Mouse (Mus musculus): ENCODE data around the gene Pola1. TPM values are rescaled to one million over a fixed set of nuclear protein-coding genes. Genes with fewer than 3 reads are reported as not detected.

The Pola1 gene
- 1 to 10 TPM; 7.8 to 9.0 TPM for total RNA-seq (2021)
- long read RNA-seq, experiment 1, partial matches to known transcripts: 1 of 2 reads
- long read RNA-seq, experiment 1, other reads (novel, unspliced or antisense): 1 of 2 reads
- long read RNA-seq, experiment 2, partial matches to known transcripts: 0 of 1 reads
- long read RNA-seq, experiment 2, other reads (novel, unspliced or antisense): 1 of 1 reads

DNA sequence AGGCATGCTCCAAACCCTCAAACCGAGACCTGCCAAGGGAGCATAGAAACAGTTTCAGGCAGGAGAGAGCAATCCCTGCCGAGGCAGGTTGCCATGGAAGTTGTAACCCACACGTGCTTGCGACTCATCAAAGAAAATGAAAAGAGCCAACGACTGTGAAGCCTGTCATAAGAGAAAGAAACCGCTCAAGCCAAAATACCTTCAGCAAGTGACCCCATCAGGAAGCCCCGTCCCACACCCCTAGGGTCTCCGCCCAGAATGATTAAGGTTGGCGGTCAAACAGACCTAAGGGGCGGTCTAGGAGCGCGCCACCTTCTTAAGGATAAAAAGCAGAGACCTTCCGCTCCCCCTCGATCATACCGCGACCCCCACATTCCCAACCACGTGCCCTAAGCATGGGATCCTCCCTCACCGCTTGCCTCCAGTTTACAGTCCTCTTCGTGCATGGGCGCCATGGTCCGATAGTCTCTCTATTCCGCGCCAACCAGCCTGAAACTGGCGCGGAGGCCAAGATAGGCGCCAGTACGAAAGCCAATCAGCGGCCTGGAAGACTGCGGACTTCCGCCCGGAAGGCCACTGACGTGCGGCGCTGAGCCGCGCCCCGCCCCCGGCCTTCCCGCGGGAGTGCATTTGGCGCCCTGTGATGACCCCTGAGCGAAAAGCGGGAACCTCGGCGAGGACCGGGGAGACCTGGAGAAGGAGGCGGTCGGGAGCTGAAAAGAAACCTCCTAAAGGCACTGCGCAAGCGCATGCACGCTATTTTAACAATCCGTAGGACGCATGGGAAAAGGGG is at the start of gene Pola1:
Gene Pola1, minus strand, starts transcription at position 499 of the 793 bp plus-strand sequence.
- peak; percentile 70 to 79 for DNase-seq (ENCODE audit: extremely low spot score in 1 of 2, low spot score in 2 of 2)
- H3K27ac ChIP-seq: peak within 1 kb of the TSS; percentile 69
- TF ChIP-seq CTCF (IDR thresholded peaks at IDR 0.05): no peak
- H3K4me3 ChIP-seq: peak within 1 kb of the TSS; percentile 57
- intact Hi-C loops (cut with DNase I): loop anchor here (5.0 kb wide), 2 partner anchors 45 to 260 kb away; no protein-coding TSS in a partner anchor

DNA sequence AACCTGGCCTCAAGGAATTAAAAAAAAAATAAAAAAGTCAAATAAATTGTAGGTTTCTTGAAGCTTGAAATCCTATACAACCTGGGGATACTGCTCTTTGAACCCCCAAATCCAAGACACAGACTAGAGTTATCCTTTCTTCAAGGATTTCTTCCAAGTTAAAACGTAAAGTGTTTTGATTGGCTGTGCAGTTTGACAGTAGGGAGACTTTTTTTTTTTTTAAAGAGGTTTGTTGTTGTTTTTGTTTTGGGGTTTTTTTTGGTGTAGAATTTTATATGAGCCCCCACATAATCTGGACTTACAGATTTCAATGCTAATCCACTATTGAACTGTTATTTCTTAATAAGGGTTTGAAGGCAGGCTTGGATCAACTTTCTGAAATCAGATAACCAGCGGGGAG is 44.3 kb upstream of the Pola1 start:
- no peak for DNase-seq (ENCODE audit: extremely low spot score in 1 of 2, low spot score in 2 of 2)
- no peak overlapping the region for H3K27ac ChIP-seq
- TF ChIP-seq CTCF (IDR thresholded peaks at IDR 0.05): no peak

DNA sequence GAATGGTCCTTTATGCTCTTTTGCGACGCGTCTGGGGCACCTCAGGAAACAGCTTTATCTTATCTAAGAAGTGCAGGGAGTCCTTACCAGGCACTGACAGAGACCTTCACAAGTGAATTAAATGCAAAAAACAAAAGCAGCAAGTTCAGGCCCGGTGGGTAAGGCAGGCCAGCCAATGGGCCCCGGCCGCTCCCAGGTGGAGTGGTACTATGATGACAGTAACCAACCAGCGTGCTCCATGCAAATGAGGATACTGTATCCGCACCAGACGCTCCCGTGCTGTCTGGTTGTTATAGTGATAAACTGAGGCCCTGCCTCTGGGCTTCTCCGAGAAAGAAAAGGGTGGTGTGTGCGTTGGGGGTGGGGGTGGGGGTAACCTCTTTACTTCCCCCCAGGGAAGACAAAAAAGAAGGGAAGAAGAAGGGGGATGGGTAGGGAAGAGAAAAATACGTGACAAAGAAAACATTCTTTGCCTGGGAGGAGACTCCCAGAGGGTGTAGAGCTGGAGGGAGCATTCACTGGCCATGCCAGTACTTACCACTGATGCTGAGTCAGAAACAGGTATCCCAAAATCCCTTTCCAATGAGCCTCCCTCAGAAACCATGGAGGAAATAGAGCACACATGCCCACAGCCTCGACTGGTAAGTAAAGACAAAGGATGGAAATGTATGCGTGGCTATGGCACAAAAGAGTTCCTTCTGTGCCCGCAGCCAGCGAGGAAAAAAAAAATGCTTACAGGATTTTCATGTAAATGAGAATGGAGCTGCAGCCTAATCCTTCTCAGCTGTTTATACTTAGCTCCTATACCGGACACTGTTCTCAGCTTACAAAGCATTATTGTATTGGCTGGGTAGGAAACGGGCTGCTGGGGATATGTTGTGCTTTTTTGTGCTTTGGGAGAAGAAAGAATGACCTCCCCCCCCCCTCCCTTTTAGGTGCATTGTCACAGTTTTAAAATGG is 43.2 kb upstream of the Pola1 start:
- peak overlapping the region; percentile 85 for H3K27ac ChIP-seq
- DNase-seq (ENCODE audit: extremely low spot score in 1 of 2, low spot score in 2 of 2): peak; percentile 33 to 52
- peak overlapping the region; percentile 45 for H3K4me3 ChIP-seq
- intact Hi-C loops (cut with DNase I): loop anchor here (5.0 to 10.0 kb wide), 2 partner anchors 43 to 390 kb away; partner anchors contain the start of genes Arx and Pola1
- no peak for TF ChIP-seq CTCF (IDR thresholded peaks at IDR 0.05)

More for the DNA sequence above, 44.3 kb upstream of the Pola1 start:
- intact Hi-C loops (cut with DNase I): loop anchor here (5.0 to 10.0 kb wide), 2 partner anchors 44 to 391 kb away; partner anchors contain the start of genes Arx and Pola1
- H3K4me3 ChIP-seq: peak overlapping the region; percentile 45

DNA sequence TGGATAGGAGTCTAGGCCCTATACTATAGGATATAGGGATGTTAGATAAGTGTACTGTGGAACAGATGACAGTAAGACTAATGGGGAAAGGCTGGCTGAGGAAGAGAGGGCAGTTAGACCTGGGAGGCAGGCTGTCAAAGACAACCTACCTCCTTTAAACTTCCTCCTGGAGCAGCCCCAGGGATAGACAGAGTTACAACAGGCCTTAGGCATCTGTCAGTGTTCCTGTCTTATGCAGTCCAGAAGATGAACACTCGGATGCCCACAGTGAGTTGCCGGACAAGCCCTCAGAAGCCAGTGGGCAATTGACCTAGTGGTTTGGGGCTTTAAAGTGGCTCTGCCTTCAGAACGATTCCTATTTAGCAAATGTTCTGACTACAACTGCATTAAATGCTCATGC is 42.5 kb upstream of the Pola1 start:
- peak overlapping the region; percentile 32; the same call in 1 of the 2 replicates for H3K27ac ChIP-seq
- intact Hi-C loops (cut with DNase I): loop anchor here (10.0 kb wide), 1 partner anchor 390 kb away; the partner anchor contains the start of gene Arx
- peak overlapping the region; percentile 45 for H3K4me3 ChIP-seq
- no peak for DNase-seq (ENCODE audit: extremely low spot score in 1 of 2, low spot score in 2 of 2)
- TF ChIP-seq CTCF (IDR thresholded peaks at IDR 0.05): no peak

DNA sequence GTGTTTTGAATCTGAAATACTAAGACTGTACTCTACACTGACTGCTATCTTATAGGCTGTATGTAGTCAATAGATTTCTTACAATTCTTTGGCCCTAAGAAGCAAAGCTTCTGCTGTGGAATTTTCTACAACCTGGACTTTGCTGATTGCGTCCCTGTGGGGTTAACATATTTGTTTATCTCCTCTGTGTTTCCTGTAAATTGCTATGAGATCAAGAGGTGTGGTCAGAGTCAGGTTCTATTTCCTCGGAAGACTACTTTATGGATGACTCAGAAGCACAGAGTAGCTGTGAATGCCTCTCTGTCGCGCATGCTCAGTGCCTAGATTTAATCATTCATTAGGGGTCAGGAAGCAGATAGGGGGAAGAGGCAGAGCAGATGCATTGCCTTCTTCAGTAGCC is 32.8 kb upstream of the Pola1 start:
- no peak overlapping the region for H3K27ac ChIP-seq
- no peak overlapping the region for H3K4me3 ChIP-seq
- intact Hi-C loops (cut with DNase I): no loop called here
- TF ChIP-seq CTCF (IDR thresholded peaks at IDR 0.05): no peak
- no peak for DNase-seq (ENCODE audit: extremely low spot score in 1 of 2, low spot score in 2 of 2)

DNA sequence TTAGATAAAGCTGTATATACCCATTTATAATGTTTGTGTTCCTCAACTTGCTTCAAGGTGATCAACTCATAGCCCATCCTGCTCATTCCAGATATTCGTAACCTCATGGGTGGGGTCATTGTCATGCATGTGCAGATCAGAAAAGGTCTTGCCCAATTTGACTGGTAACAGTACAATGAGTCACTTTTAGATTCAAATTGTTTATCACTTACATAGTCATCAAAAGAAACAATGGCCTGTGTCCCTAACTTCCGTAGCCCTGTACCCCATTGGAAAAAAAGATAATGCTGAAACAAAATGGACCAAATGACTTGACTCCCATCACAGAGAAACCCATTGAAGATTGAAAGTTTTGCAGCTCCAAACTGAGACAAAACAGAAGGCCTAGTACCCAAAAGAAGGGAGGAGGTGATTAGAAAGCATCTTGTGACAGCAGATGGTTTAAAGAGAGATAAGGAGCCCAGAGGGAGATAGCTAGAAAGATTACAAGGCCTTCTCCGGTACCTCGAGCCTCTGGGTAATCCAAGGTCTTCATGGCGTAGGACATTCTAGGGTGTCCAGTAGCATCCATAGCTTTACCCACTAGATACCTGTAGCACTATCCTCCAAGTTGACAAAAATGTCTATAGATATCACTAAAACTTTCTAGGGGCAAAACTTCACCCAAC is 32.1 kb upstream of the Pola1 start:
- Histone ChIP-seq H3K27ac (no peak overlapping the region), H3K4me3 (no peak overlapping the region)
- DNase-seq (ENCODE audit: extremely low spot score in 1 of 2, low spot score in 2 of 2): no peak
- intact Hi-C loops (cut with DNase I): no loop called here
- TF ChIP-seq CTCF (IDR thresholded peaks at IDR 0.05): no peak

DNA sequence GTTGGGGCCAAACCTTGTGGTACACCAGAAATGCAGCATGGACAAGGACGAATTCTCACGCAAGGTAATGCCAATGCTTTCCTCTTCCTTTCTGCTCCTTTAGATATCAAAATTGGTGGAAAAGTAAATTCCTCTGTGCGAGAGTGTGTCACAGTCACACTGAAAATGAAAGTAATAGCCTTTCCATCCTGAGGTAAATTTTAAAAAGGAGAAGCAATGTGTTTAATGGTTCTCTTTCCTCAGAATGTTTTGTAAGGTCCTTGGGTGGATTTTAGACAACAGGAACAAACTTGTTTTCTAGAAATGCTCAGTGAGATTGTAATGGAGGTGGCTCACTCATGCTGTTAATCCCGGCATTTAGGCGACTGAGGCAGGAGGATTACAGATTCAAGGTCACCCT is 23.2 kb upstream of the Pola1 start:
- DNase-seq (ENCODE audit: extremely low spot score in 1 of 2, low spot score in 2 of 2): no peak
- H3K27ac ChIP-seq: no peak overlapping the region
- TF ChIP-seq CTCF (IDR thresholded peaks at IDR 0.05): no peak
- H3K4me3 ChIP-seq: no peak overlapping the region
- intact Hi-C loops (cut with DNase I): no loop called here

DNA sequence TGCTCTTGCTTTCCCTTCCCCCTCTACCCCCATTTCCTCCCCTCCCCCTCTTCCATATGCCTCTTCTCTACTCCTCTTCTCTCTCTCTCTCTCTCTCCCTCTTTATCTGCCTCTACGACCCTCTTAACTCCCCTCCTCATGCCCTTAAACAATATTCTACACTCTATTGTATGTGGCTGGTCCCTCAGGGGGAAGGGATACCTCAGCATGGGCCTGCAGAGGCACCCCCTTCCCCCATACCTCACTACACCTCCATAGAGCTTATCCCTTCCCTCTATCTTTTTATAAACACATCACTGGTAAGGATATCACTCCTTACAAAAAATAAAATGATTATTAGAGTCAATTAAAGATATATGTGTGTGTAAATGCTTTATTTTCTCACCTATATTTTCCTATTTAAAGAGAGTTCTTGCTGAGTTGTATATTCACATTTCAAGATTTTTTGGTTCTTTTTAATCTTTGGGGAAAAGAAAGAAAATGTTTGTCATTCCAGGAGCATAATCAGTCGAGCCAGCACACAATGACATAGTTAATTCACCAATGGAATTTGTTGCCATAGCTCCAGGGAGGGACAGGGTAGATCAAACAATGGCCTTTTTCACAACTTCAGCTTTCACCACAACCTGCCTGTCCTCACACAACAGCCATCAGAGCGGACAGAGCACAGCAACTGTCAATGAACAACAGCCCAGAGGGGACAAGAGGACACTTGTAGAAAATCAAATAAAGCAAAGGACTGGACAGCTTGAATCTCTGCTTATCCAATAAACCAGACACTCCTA is 22.5 kb upstream of the Pola1 start, which contains the start of gene Pcyt1b:
Gene Pcyt1b, plus strand, starts transcription at position 646 of the 785 bp plus-strand sequence.
- no peak for DNase-seq (ENCODE audit: extremely low spot score in 1 of 2, low spot score in 2 of 2)
- no peak within 1 kb of the TSS for H3K27ac ChIP-seq
- intact Hi-C loops (cut with DNase I): no loop called here
- TF ChIP-seq CTCF (IDR thresholded peaks at IDR 0.05): no peak
- H3K4me3 ChIP-seq: no peak within 1 kb of the TSS

DNA sequence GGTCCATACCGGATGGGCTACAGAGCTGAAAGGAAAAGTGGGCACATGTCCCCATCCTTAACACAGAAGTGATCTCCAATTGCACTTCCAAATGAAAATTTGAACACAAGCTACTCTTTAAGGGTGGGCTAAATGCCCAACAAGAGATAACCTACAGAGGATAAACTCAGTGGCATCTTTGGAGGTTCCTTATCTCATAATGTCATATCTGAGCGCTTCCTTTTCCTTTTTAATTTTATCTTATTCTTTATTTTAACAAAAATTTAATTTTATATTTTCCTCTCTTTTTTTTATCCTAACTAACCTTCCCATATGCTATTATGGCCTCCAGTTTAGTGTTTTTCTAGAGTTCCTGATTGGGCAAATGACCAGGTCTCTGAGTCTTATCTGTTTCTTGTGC is 18.8 kb upstream of the Pola1 start:
- Histone ChIP-seq H3K4me3 (no peak overlapping the region), H3K27ac (no peak overlapping the region)
- no peak for TF ChIP-seq CTCF (IDR thresholded peaks at IDR 0.05)
- intact Hi-C loops (cut with DNase I): no loop called here
- no peak for DNase-seq (ENCODE audit: extremely low spot score in 1 of 2, low spot score in 2 of 2)

DNA sequence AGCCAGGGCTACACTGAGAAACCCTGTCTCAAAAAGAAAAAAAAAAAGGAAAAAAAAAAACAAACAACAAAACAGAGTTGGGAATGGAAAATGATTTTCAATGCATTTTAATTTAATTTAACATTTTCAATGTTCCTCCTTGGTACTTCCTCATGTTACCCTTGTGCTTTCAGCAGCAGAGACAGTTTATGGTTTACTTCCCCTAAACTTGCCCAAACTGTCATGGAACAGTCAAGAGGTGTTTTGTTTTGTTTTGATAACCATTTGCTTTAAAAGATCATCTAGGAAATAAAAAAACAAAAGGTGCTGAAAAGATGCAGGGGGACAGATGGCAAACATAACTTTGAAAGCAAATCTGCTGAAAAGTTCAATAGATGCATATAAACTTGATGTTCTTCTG is 12.1 kb upstream of the Pola1 start:
- TF ChIP-seq CTCF (IDR thresholded peaks at IDR 0.05): no peak
- Histone ChIP-seq H3K27ac (no peak overlapping the region), H3K4me3 (no peak overlapping the region)
- intact Hi-C loops (cut with DNase I): no loop called here
- no peak for DNase-seq (ENCODE audit: extremely low spot score in 1 of 2, low spot score in 2 of 2)

Measured in left cerebral cortex, adult 2 months (tissue).